Mouse (Mus musculus) embryo, embryonic 11.5 days (tissue): ENCODE measurements around the gene Tmc8.
"Not testable (repeated sequence)": the region's sequence is repeated elsewhere in the genome, so short reads cannot be mapped to it uniquely, and the experiment has no call there.

ENCODE experiments used
- DNase-seq: peaks from one replicate; pipeline ENCODE4 v3.0.0-alpha.2; 2012; ENCODE audit warnings: low read depth, low spot score

Gene Tmc8

GRCm38 (mm10) chr11:117772352-117772751, 9.5 kb upstream of the Tmc8 start:
- no peak for DNase-seq

- no peak for DNase-seq
Observed at GRCm38 (mm10) chr11:117774925-117775324, 7.0 kb upstream of the Tmc8 start.

GRCm38 (mm10) chr11:117775540-117775939, 6.3 kb upstream of the Tmc8 start:
- DNase-seq, result no peak

GRCm38 (mm10) chr11:117776085-117776792, 5.6 kb upstream of the Tmc8 start:
- no peak for DNase-seq

- DNase-seq, result no peak
Observed at GRCm38 (mm10) chr11:117777111-117777510, 4.8 kb upstream of the Tmc8 start.

- no peak for DNase-seq
Observed at GRCm38 (mm10) chr11:117778031-117778430, 3.8 kb upstream of the Tmc8 start.

DNA sequence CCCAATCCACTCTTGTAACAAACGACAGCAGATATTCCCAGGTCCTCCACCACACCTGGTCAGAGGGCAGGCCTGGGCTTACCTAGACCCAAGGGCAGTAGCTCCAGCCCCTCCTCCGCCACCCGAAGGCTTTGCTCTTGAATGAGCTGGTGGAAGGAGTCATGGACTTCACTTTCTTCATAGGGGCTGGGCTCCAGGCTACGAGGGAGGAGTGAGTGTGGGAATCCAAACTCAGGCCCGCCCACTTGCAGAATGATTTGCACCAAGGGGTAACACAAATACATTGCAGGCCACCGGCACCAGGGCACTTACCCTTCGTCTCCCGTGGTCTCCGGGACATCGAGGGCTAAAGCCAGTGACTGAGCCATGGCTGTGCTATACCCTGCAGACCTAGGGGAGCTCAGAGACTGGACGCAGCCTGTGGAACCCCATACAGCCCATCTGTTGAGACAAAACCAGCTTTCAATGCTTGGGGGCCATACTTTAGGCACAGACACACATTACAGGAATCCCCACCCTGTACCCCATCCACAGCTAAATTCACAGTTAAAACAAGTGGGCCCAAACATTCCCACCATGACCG, 2.9 kb upstream of the Tmc8 start:
- DNase-seq, result no peak

DNA sequence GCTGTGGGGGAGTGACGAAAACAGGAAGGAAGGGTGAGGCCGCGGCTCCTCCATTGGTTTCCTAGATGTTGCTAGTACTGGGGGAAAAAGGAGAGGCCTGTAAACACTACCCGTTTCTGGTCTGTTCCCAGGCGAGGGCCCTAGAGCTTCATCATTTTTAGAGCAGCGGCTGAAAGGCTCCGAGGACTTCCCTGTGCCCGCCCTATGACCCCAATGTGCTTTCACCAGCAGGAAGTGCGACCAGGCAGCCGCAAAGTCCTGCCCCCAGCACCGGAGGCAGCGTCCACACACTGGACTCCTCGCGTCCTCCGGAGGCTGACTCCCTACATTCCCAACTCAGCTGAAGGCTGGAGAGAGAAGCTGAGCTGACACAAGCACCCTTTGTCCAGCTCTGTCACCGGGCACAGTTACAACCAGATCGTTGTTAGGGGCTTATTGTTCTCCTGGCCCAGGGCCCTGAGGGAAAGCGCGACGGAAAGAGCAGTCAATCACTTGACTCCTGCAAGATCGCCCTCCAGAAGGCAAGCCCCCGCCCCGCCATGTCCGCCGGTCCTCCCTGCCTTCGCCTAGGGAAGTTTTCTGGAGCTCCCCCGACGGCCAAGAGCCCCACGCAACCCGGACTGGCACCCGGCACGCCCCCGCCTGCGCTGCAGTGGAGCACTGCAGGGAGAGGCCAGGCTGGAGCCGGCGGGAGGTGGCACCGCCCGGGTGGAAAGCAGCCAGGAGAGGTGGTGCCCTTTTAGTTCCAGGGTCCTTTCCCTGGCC, 2.3 kb upstream of the Tmc8 start:
- DNase-seq, result peak; percentile 43

GRCm38 (mm10) chr11:117780199-117780515, 1.7 kb upstream of the Tmc8 start:
- no peak for DNase-seq

DNA sequence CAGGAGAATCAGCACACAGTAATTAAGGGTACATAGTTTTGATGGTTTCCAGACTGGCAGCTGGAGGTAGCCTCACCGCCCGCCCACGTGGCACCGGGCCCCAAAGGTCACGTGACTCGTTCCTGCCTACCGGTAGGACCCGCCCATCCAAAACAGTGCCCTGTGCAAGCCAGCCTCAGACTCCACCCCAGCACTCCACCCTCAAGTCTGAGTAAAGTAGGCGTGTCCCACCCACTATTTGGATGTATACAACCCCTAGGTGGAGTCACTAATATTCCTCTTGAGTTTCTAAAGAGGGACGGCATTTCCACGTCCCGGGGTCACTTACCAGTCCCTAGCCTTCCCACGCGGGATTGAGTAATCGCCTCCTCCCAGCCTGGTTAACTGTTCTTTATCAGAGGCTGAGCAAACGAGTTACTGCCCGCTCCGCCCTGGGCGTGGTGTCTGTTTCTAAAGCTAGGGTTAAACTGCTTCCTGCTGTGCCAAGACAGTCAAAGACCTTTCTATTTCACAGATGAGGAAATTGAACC, 1.2 kb upstream of the Tmc8 start:
- DNase-seq, result peak; percentile 69

DNA sequence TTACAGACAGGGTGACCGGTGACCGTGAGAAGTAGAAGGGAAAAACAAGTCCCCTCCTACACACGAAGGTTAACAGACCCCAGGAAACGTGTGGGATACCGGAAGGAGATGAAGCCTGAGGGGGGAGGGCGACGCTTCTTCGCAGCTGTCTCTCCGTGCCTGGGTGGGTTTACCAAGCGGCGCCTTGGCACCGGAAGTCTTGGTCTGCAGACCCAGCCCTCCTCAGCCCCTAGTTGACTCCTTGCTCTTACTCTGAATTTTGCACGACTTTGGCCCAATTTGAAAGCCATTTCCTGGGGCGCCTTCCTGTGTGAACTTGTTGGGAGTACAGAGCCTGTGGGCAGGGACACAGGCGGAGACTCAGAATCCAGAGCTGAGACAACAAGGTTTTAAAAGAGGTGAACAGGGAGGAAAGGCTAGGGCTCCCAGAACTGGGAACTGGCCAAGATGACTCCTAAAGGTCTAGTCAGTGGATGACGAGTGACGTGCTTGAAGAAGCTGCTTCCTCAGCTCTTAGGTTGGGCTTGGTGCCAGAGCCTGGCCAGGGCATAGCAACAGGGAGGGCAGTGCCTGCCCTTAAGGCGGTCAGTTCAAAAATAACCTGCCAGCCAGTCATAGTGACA, 566 bp upstream of the Tmc8 start:
- DNase-seq, result no peak

DNA sequence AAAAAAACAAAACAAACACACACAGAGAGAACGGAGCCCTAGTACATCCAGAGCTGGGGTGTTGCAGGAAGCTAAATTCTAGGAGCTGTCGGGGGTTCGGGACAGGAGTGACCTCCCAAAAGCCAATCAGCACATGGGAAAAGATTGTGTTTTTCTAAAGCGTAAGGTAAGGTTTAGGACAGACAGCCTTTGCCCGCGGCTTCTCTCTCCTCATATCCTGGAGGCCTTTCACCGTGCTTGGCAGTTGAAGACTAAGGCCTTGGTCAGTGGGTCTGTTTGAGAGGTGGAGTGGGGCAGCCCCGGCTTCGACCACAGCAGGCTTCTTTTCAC, 794 bp downstream of the Tmc8 start:
- DNase-seq, result no peak

- DNase-seq, result no peak
Observed at GRCm38 (mm10) chr11:117783089-117783488, 1.2 kb downstream of the Tmc8 start.

GRCm38 (mm10) chr11:117783683-117784309, 1.9 kb downstream of the Tmc8 start:
- no peak for DNase-seq

GRCm38 (mm10) chr11:117786294-117786693, 4.4 kb downstream of the Tmc8 start:
- DNase-seq, result no peak

GRCm38 (mm10) chr11:117788481-117788880, 6.6 kb downstream of the Tmc8 start:
- not testable (repeated sequence) for DNase-seq

DNA sequence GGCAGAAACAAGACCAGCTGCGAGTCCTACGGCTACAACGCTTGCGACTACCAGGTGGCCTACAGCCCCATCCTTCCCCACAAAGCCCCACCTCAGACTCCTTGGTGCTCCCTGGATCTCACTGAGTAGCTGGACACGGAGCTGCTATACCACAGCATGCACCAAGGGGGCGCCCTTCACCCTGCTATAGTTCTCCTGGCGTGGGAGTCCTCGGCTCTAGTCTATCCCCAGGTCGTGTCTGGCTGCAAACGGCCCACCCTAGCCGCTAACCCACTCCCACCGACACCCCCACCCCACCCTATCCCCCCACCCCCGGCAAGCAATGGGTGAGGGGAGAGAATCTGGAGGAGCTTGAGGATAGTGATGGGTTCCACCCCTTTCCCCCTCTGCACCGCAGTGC, 8.4 kb downstream of the Tmc8 start:
- no peak for DNase-seq

GRCm38 (mm10) chr11:117790703-117791440, 9.0 kb downstream of the Tmc8 start:
- no peak for DNase-seq

GRCm38 (mm10) chr11:117791441-117791761, 9.5 kb downstream of the Tmc8 start:
- no peak for DNase-seq

GRCm38 (mm10) chr11:117792281-117792888, 10.5 kb downstream of the Tmc8 start:
- DNase-seq, result no peak

DNA sequence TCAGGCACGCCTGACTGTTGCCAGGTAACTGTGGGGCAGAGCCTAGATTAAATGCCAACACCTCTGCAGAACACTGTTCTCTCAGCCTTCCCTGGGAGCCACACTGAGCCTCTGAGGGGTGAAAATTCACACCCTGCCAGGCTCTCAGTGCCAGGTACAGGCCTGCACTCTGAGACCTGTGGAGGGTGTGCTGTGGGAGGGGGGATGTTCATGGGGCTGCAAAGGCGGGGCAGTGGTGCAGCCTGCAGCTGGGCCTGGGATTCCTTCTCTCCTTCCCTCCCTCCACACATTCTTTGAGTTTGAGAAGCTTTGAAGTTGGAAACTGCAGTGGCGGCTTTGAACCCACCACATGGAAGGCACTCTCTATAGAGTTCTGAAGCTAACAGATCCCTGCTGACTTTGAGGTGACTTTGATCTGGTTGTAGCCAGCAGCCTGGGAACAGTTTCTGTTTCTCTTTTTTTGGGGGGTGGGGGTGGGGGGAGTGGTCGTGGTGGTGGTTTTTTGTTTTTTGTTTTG, 12.2 kb downstream of the Tmc8 start:
- DNase-seq, result no peak
